Mouse (Mus musculus): ENCODE results near the gene Bpifc.
"Not testable (repeated sequence)": the region's sequence is repeated elsewhere in the genome, so short reads cannot be mapped to it uniquely, and the experiment has no call there.

Bpifc gene

GRCm38 (mm10) chr10:86011781-86012180 is at the start of gene Bpifc:
Gene Bpifc, minus strand, starts transcription at chr10:86011895.
- no peak for DNase-seq (ENCODE audit: low read depth)

DNA sequence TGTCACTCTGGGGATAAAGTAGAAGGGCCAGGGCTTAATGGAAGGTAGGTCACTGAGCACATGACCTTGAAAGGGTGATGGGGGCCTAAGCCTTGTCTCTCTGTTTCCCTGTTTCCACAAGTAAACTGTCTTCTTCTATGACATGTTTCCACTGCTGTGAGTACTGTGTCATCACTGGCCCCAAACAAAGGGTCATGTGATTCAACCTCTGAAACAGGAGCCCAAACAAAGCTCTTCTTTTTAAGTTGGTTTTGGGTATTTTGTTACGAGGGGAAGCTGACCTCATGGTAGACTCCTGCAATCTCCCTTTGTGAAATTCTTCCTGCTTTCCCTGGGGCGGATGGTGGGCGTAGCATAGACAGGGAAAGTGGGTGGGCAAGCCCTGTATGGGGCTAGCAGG is 48.6 kb upstream of the Bpifc start:
- no peak for DNase-seq (ENCODE audit: low read depth)

- no peak for DNase-seq (ENCODE audit: low read depth)
These were observed 46.0 kb upstream of the Bpifc start for GRCm38 (mm10) chr10:86057712-86058111.

DNA sequence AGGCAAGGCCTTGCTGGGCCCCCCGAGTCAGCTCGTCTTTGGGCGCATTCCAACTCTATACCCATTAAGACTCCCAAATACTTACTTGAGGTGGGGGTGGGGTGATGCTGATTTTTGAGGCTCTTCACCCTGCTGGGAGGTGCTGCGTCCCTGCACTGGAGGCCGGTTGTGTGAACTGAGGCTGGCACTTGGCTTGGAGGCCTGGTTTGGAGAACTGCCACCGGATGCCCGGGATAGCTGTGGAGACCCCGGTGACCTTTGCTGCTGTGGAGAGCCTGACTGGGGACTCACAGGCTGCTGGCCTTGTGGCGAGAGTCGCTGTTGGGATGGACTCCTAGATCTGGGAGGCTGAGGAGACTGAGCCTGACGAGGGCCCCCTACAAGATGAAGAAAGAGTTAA is 45.6 kb upstream of the Bpifc start:
- DNase-seq (ENCODE audit: low read depth) = no peak

- no peak for DNase-seq (ENCODE audit: low read depth)
These were observed 44.7 kb upstream of the Bpifc start for GRCm38 (mm10) chr10:86056297-86056903.

GRCm38 (mm10) chr10:86052818-86053522 is 41.3 kb upstream of the Bpifc start:
- no peak for DNase-seq (ENCODE audit: low read depth)

DNA sequence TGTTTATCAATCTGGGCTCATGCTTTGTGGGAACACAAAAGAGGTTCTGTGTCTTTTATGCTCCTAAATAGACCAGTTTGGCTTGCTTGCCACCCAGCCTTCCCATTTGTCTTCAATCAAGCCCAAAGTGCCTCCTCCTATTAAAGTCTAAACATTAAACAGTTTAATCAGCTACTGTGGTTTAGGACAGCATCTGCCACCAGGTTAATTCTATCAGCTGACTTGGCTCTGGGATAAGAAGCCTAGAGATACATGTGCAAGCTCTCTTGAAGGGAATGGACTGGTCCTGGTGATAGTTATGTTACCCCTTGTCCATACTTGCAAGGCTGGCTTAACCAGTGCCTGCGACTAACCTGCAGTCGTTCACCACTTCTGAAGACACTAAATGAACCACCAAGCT is 38.8 kb upstream of the Bpifc start:
- no peak for DNase-seq (ENCODE audit: low read depth)

- no peak for DNase-seq (ENCODE audit: low read depth)
These were observed 36.1 kb upstream of the Bpifc start for GRCm38 (mm10) chr10:86047786-86048185.

GRCm38 (mm10) chr10:86046371-86046770 is 34.7 kb upstream of the Bpifc start:
- DNase-seq (ENCODE audit: low read depth) = no peak

DNA sequence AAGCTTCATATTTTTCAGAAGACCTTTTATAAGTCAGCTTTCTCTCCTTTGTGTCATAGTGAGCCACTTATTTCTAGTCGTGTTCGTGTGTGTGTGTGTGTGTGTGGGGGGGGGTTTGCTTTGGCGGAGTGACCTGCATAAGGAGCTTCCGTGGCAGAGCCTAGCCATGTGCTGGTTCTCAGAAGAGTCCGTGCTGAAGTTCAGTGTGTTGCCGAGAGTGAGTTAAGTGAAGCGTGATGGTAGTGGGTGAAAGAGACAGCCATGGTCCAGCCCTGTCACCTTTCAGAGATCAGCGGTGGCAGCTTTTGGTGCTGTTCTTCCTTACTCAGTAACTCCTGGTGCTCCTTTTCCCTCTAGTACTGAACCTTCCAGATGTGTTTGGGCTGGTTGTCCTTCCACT is 32.4 kb upstream of the Bpifc start:
- no peak for DNase-seq (ENCODE audit: low read depth)

GRCm38 (mm10) chr10:86043651-86044050 is 32.0 kb upstream of the Bpifc start:
- DNase-seq (ENCODE audit: low read depth) = no peak

- DNase-seq (ENCODE audit: low read depth) = no peak
These were observed 22.5 kb upstream of the Bpifc start for GRCm38 (mm10) chr10:86034007-86034728.

- no peak for DNase-seq (ENCODE audit: low read depth)
These were observed 20.8 kb upstream of the Bpifc start for GRCm38 (mm10) chr10:86032517-86032916.

DNA sequence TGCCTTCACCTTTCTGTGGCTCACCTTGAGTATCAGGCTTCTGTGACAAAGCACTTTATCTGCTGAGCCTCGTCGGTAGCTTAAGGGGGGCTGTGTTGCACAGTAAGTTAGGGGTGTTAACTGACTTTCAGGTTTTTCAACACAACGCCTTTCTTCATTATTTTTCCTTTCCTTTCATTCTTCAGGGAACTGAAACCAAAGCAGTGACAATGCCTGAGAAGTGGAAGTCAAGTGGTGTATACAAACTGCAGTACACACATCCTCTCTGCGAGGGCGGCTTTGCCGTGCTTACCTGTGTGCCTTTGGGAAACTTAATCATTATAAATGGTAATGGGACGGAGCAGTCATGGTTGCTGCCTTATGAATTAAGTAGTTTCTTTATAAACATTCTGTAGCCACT is 19.0 kb upstream of the Bpifc start:
- no peak for DNase-seq (ENCODE audit: low read depth)

- DNase-seq (ENCODE audit: low read depth) = not testable (repeated sequence)
These were observed 15.1 kb upstream of the Bpifc start for GRCm38 (mm10) chr10:86026807-86027206.

GRCm38 (mm10) chr10:86026354-86026753 is 14.7 kb upstream of the Bpifc start:
- DNase-seq (ENCODE audit: low read depth) = no peak

GRCm38 (mm10) chr10:86025906-86026305 is 14.2 kb upstream of the Bpifc start:
- no peak for DNase-seq (ENCODE audit: low read depth)

DNA sequence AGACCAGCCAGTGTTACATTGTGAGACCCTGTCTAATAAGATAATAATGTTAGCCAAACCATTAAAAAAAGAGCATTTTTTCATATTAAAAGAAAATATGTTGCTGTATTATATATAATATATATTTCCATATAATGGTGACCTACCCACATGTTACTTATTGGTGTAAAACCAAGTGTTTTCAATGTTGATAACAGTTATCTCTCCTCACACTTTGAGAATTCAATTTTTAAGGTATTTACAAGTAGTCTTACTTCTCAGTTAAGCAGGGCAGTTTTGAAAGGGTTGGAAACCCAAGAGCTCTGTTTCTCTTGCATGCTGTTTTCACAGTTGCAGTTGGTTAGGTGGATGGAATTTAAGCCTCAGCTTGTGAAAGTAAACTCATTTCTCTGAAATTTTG is 11.5 kb upstream of the Bpifc start:
- DNase-seq (ENCODE audit: low read depth) = no peak

DNA sequence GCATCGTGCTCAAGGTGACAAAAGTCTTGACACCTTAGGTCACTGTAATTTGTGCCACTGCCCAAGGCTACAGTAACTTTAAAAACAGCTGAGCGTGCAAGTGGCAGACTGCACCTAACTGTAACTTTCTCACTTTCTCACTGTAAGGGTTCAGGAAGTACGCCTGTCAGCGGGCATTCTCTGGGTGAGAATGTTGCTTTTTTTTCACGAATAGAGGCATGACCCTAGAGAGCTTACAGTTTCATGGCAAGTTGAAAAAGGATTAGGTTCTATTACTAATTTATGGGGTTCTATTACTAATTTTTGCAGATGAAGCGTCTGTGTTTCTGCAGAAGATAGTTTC is 10.8 kb upstream of the Bpifc start:
- no peak for DNase-seq (ENCODE audit: low read depth)

- DNase-seq (ENCODE audit: low read depth) = peak; percentile 93
These were observed 10.2 kb upstream of the Bpifc start, which contains the start of gene Fbxo7 for GRCm38 (mm10) chr10:86021749-86022473. Gene Fbxo7, plus strand, starts transcription at chr10:86021972.

GRCm38 (mm10) chr10:86021408-86021748 is 9.7 kb upstream of the Bpifc start:
- DNase-seq (ENCODE audit: low read depth) = no peak

DNA sequence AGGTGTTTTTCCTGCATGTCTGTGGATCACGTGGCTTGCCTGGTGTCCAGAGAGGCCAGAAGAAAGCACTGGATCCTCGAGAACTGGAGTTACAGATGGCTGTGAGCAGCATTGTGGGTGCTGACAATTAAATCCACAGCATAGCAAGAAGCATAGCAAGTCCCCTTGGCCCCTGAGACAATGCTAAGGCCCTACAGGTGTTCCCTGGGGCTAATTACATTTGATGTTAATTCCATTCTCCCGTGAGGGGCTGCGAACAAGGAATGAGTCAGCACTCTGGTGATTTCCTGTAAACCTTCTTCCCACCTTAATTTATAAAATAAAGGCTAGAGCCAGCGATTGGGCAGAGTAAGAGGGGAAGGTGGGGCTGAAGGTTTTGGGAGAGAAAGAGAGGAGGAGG is 7.1 kb upstream of the Bpifc start:
- DNase-seq (ENCODE audit: low read depth) = no peak

DNA sequence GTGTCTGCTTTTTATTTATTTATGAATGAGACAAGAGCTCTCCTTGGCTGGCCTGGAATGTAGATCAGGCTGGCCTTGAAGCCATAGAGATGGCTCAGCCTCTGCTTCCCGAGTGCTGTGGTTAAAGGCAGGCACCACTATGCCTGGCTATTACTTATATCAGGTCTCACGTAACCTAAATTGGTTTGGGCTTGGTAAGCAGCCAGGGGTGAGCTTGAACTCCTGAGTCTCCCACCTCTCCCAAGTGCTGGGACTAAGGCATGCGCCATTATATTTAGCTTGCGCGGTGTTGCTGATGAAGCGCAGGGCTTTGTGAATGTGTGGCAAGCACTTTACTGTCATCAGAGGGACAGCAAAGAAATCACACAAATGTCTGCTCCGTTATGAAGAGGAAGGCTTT is 6.1 kb upstream of the Bpifc start:
- DNase-seq (ENCODE audit: low read depth) = no peak

Data from naive thymus-derived CD4-positive, alpha-beta T cell, adult 2 months (primary cell).